Mouse (Mus musculus): ENCODE data around the gene Lhfpl5.

The Lhfpl5 gene

GRCm38 (mm10) chr17:28628248-28629124, 53.0 kb downstream of the Lhfpl5 start:
- DNase-seq = no peak

- no peak for DNase-seq
These were observed 53.7 kb downstream of the Lhfpl5 start for GRCm38 (mm10) chr17:28629125-28629524.
